Mouse (Mus musculus) kidney, adult 8-10 months (tissue): ENCODE measurements around the gene Cacnb4.
A peak's percentile ranks its signal among the peaks of the same experiment; 100 is the strongest.

Source experiments
- DNase-seq, 2 experiments: peaks; one replicate each; pipeline ENCODE4 v3.0.0; 2022

Gene Cacnb4

DNA sequence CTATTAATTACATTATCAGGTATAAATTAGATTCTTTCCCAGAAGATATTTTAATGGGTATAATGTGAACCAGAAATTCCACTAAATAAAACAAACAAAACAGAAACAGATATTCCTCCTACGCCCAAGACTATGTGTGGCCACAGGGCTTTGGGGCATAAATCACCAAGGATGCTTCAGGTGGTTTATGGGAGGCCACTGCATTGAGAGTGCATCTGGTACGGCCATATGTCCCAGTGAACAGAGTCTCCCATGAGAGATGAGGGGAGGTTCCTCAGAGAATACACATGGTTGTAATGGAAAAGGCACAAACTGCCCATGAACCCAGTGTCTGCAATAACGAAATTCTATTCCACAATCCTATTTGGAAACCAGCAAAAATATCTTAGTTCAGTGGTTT lies 160.1 kb downstream of the Cacnb4 start:
- no peak for DNase-seq

DNA sequence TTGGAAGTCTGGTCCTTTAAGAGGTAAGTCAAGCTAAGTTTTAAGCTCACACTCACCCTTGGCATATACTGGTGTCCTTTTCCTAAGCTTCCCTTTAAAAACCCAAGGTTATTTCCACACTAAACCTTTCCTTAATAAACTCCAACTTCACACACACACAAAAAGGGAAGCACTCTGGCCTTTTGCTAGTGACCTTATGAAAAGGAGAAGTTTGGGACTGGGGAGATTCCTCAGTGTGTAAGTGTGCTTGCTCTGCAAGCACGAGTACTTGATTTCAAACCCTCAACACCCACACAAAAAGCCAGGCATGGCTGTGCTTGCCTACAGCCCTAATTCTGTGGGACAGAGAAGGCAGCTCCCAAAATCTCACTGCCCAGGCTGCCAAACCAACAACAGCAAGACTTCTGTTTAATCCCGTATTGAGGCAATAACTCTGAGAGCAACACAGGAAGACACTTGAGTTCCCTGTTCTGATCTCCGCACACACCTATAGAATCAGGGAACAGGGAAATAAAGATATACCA lies 163.7 kb downstream of the Cacnb4 start:
- no peak for DNase-seq

DNA sequence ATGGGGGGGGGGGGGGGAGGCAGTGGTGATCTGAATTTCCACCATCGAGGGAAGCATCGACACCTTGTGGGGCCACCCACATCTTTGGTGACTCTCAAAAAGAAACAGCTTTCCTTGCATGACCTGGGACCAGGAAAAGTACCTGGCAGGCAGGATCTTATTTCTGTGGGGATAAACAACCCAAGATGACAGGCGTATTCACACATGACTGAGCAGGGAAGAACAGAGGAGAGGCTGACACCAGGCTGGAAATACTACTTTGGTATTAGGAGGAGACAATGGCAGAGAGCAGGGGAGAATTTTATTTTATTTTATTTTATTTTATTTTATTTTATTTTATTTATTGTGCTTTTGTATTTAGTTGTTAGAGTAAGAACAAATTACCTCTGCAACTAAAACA lies 164.4 kb downstream of the Cacnb4 start:
- DNase-seq = no peak

DNA sequence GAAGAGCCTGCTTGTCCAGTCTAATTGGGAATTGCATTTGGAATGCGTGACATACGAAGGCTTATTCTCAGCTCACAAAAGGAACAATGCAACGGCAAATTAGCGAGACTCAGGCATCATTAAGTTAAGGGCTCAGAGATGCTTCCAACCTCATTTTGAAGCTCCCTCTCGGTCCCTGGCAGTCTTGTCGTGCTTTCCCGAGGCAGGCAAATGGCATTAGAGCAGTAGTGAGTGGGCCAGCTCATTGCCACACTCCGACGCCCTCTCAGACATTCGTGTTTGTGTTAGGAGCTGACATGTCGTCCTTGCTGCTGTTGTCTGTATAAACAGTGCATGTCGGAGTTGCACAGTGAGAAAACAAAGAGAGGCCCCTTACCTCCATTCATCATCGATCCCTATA lies 164.8 kb downstream of the Cacnb4 start:
- DNase-seq = no peak

DNA sequence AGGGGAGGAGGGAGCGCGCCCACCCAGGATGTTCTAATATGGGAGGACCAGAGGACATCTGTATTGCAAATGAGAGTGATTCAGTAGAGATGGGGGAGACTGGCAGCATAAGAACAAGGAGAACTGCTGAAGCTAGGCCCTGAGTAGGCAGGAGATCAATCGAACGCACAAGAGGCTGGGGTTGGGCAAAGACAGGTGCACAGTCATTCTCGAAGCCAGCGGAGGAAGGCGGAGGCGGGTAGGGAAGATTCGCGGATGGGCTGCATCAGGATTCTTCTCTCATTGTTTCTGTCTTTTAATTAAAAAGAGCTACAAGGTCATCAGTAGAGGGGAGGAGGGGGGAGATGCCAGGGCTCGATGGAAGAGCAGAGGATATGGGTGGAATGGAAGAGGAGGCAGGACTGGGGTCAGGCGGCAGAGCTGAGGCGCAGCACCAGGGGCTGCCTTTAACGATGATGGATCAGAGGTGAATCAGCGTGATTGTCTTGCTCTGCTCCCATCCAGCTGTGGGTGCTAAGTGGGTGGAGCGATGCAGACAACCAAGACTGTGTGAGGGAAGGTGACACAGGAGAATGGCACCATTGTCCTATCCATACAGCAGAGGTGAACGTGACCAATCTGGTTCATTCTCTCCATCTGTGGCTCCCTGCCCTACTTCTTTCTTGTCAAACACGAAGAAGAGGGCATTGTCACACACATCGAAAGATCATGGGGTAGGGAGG lies 166.7 kb downstream of the Cacnb4 start:
- no peak for DNase-seq

DNA sequence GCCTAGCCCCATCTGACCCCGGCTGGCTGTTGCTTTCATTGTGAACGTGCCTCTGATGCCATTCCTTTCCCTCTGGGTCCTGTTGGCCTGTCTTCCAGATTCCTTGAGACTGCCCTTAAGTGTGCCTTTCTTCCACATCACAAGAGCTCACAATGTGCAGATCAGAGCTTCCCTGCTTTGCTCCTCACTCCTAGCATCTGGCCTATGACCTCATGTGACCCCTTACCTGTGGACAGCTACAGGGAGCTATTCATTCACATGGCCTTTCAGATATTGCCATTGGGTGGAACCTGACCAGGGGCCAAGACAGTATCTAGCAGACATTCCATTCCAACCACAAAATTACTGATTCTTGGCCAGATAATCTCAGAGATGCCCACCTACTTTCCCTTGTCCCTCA lies 171.5 kb downstream of the Cacnb4 start:
- DNase-seq = no peak

DNA sequence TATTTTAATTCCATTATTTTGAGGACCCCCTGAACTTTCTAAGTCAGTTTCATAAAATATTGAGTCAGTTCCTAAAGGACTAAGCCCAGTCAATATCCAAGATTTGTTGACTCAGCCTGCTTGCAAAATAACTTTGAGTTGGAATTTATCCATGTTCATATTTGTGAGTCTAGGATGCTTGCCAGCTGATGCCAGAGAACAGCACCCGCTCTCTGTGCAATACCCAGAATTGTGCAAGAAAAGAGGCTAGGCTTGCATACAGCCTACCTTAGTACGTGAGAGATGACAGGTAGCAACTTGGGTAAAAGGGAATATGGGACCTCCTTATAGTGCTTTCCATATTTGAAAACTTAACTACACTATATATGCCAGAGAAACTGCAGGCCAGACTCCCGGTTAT lies 171.9 kb downstream of the Cacnb4 start:
- DNase-seq = no peak

DNA sequence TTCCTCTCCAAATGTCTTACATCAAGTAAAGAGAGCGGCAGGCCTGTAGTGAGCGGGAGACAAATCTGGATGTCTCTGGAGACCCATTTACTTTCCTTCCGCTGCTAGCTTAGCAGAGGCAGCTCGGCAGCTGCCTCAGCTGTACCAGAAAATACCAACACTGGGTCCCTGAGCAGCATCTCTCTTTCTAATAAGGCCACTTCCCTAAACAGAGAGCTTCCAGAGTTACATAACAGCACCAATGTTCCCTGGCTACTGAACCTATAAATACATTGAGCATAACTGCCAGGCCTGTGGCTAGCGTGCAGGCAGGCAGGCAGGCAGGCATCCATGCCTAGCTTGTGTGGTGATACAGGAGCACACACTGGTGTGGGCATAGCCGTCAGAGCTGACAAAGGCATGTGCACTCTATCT lies 176.8 kb downstream of the Cacnb4 start:
- no peak for DNase-seq

DNA sequence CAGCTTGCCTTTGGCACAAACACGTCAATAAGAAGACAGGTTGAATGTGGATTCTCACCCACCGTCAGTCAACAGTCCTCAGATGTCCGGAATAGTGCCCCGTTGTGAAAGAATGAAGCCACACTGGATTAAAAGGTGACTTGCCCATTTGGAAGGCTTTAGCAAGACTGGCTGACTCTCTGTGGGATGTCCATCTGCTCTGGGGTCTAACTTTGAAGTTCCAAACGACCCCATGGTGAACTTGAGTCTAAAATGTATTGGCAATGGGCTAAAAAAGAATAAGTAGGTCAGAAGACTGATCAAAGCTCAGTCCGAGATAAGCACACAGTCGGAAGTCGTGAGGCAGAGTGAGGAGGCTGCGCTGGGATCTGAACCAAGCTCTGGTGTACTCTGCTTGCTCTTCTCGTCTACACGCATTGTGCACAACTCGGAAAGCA lies 177.5 kb downstream of the Cacnb4 start:
- DNase-seq = no peak

DNA sequence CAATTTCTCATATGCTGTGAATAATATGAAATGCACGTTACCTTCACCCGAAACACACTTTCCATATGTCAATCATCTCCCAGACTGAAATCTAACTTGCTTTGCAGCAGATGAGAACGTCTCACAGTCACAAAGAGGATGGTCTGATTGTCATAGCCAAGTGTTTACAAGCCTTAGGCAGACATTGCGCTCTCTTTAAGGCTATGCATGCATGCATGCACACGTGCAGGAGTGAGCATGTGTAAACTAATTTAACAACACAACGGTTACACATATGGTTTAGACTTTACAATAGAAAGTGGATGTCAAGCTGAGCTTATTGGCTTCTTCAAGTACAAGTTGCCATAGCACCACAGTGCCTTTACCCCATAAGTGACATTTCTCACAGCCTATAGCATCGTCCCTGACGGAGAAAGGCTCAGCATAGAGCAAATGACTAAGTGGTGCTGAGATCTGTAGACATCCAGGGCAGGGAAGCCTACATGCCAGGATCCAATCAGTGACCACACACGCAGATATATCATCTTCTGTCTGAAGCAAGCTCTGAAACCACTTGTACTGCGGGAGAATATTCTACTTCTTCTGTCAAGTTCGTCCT lies 181.4 kb downstream of the Cacnb4 start:
- no peak for DNase-seq

DNA sequence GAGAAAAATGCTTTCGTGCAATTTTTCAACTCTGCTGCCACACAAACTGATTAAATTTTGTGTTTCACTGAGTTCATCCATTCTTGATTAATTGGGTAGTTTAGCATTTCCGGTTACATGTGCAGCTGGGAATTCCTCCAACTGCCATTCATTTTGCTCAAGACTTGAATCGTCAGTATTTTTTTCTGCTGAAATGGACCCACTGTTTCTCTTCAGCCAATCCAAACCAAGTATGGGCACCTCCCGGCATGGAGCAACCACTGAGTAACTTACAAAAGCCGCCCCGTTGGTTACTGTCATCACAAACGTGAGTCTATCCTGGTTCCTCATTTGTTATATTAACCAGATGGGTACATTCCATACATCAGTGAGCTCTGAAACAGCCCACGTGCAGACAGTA lies 182.4 kb downstream of the Cacnb4 start:
- DNase-seq = no peak

DNA sequence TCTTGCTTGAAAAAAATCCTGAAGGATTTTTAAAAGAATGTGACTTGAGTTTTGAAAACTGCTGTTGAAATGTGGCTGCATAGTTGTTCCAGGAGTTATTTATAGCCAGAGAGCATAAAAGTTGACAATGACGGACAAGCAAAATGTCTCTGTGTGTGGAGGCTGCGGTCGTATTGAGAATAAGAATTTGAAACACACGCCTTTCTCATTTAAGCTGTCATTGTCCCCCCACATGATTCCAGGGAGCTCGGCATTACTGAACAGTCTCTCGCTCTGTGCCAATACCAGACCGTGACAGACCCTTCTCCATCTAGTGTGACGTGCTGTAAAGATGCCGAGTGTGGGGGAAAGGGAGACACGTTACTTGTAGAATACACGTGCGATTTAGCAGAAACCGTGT lies 183.8 kb downstream of the Cacnb4 start:
- no peak for DNase-seq

DNA sequence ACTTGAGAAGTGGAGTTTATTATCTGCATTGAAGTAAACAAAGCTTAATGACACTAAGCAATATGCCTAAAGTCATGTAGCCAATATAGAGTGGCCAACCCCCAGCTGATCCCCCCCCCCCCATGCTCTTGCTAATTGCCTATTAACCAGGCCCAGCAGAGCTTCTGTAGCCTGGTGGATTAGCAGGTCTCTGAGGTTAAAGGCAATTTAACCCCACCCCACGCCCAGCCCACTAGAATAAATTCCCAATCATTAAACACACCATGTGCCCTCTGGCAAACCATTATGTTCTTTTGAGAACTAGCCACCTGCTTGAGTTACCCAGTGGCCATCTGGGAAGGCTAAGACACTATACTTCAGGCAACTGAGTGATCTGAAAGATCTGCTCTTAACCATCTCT lies 186.8 kb downstream of the Cacnb4 start:
- DNase-seq = peak in 1 of 2 experiments; percentile 20

DNA sequence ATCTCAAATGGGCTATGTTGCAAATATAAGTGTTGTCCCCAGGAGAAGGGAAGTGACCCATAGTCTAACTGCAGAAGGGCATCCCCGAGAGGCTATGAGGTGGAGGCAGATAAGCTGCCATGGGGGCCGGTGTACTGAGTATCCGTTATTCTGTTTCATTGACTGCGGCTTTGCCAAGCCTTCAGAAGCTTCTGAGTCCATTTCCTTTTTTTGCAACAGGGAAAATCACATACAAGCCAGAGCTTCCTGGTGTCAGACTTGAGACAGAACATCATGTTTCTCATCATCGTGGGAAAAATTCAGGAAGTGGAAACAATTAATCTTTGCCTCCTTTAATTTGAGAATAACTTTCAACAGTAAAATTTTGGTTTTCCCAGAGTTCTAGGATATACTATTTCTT lies 193.1 kb downstream of the Cacnb4 start:
- no peak for DNase-seq

DNA sequence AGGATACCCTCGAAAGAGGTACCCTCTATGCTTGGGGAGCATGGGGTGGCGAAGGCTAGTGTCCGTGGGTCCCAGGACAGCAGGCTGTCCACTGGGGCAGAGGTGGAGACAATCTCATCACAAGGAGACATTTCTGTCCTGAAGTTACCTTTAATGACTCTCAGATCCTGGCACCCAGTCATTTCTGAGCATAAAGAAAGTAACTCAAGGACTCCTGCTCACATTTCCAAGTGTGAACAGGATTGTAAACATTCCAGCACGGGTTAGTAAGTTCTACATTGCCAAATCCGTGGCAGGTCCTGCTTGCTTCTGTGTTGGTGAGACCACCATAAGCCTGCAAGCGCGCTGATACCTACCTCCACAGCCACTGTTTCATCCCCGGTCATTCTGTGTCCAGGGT lies 196.2 kb downstream of the Cacnb4 start:
- no peak for DNase-seq

DNA sequence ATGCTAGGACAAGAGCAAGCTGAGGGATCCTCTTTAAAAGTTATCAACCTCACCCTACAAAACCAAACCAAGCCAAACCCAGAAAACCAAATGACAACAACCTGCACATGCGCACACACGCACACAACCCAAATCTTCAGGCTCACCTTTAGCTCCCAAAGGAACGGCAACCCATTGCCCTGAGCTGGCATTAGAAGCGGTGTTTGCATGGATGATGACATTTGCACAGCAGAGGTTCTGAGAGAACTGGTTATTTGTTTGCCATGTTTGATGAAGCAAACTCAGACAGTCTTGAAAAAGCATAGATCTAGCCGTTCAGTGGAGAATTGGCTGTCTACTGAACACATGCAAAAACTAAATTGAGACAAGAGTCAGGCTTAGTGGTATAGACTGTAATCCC lies 198.1 kb downstream of the Cacnb4 start:
- DNase-seq = no peak

DNA sequence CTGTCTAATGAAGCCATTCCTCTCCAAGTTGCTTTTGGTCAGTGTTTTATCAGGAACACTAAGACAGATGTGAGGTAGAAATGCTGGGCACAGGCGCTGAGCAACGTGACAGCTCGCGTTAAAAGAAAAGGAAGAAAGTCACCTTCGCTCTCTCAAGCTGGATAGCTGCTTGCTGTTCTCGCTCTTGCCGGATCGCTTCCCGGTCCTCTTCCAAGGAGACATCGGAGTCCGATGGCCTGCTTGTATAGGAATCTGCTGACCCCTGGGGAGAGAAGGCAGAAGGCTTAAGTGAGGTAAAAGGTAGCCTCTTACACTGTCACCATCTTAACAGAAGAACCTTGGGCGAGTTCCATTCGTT lies 199.1 kb downstream of the Cacnb4 start:
- no peak for DNase-seq

DNA sequence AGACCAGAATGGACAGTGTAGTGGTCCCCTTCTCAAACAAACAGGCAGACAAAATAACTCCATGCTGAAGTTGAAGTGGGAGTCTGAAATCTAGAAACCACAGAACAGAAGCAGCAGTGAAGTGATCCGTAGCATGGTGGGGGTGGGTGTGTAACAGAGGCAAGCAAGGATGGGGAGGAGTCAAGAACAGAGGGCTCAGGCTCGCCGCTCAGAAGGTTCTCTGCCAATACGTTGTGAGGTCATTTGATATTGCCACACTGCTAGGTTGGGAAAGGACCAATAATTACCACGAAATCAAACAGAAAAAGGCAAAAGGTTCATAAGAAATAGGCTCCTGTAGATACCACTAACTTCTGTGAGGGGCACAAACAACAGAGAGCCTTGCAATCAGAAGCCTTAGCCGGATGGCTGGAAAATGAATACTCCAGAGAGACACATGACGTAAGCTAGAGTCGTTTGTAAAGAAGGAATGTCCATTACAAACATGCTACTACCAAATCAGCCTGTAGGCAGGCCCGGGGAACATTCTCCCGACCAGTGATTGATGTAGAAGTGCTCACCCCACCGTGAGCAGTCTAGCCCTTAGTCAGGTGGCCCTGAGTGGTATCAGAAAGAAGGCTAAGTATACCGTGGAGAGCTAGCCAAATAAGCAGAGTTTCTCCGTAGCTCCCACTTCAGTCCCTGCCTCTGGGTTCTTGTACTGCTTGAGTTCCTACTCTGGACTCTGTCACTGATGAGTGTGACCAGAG lies 199.7 kb downstream of the Cacnb4 start:
- no peak for DNase-seq

DNA sequence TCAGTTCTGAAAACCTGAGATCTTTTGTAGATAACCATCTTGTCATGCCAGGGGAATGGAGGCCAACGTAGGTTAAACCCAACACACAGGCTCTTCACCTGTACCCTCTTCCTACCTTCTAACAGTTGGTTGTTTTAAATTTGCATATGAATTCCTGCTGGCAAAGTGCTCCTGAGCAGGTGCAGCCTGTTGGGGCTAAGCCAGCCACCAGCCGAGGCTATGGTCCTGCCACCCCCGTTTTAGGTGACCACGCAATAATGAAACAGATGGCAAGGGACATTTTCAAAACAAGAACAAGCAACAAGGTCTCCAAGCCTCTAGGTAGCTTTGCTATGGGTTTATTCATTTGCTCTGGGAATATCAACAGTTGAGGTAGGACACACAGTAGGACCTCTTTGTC lies 200.8 kb downstream of the Cacnb4 start:
- DNase-seq = no peak

DNA sequence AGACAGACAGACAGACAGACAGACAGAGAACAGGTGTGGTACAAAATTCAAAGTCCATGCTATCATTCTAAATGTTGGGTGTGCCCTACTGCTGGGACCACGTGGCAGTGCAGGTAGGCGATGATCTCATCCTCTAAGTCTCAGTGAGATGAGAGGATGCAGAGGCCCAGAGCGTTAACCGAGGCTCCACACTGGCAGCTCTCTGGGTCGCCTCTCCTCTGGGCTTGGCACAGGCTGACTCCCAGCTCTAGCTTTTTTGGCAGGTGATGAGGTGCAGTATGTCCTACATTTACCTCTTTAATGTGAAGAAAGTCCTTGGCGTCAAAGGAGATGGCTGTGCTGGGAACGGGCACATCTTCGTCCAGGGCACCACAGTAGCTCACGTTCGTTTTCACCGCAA lies 202.1 kb downstream of the Cacnb4 start:
- DNase-seq = no peak

DNA sequence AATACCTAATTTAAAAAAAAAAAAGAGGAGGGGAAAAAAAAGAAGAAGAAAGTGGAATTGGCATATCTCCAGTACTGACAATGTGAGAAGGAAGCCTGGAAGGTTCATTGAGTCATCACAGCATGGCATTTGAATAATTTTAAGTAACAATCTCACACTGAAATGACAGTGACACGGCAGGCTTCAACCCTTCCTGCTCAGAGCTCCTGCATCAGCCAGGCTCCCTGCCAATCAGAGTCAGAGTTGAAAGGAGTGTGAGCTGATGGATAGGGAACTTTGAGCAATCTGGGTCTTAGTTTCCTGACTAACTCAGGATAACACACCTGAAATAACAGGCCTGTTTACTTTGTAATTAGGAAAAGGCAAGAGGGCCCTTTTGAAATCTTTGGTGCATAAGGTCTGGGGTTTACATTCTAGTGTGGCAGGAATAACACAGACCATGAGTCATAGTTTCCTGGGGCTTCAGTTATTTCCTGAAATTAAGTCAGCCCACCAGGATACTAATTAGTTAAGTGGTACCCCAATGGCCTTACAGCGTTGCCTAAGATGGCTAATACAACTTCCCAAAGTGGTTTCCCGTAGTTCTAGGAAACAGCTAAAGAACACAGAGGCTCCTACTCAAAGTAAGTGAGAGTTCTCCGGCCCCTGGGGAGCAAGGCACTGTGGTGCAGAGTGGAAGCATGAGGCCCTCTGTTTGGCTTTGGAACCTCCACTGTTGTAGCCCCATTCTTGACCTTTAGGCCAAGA lies 204.9 kb downstream of the Cacnb4 start:
- no peak for DNase-seq

DNA sequence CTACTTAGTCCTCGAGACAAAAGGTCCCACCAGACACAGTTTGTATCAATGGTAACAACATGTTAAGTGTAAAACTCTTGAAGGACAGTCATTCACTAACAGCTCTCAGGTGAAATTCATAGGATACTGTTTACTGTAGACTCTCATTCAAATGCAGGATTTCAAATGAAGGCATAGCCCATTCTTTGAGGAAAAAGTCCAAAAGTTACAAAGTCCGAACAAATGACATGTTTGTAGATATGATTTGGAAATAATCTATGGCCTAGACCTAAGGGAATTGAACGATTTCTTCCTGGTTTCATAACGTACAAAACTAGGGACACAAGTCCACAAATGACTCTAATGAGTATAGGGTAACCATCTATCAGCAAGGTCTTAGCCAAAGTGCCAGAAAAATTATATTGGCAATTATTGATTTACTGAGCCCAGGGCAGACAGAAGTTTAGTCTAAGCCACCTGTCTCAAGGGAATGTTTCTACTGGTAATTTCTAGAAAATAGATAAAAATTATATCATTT lies 206.5 kb downstream of the Cacnb4 start:
- no peak for DNase-seq

DNA sequence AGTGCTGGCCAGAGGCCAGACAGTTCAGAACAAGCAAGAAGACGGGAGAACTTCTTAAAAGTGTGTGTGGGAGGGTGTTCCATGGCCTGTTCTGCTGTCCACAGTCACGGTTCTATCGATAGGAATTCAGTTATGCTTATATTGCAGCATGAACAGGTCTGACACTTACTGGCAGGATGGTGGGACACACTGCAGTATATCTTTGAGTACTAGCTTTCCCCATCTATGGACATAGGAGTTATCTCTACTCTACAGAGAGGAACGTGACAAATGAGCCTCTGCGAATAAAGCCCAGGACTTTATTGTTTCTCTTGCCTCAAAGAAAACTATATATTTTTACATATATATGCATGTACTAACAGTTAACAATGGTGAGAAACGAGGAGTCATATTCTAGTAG lies 209.0 kb downstream of the Cacnb4 start:
- no peak for DNase-seq
